Mouse (Mus musculus): ENCODE results near the gene 1700020D05Rik. TPM values are rescaled to one million over a fixed set of nuclear protein-coding genes. Genes with fewer than 3 reads are reported as not detected.

Gene 1700020D05Rik
- total and polyA plus RNA-seq, 3 experiments = 0.23 to 0.34 TPM; not detected in 1

GRCm38 (mm10) chr19:5515840-5516777 lies 12.5 kb upstream of the 1700020D05Rik start:
- dilution Hi-C loops (cut with MboI; ENCODE audit: extremely low pct_ligation_motif_present, extremely low pct_unique_long_range_greater_than_20kb, low sequenced_read_pairs) = no loop called here
- peaks cover 2% of the 10 kb centered on the region for H3K27me3 ChIP-seq (replicated peaks)
- no peaks in the 10 kb centered on the region for H3K79me2 ChIP-seq (replicated peaks; ENCODE audit: control insufficient read depth, extremely low read depth, insufficient read depth, poor library complexity, severe bottlenecking)
- H3K4me3 ChIP-seq (replicated peaks in 1 of 3; ENCODE audit: low read depth in 2 of 3, low read length in 2 of 3, poor library complexity in 1 of 3) = no peak overlapping the region
- H3K9ac ChIP-seq (ENCODE audit: insufficient read depth, low read depth) = no peak overlapping the region
- H3K9me3 ChIP-seq (replicated peaks; ENCODE audit: low read length) = no peaks in the 10 kb centered on the region
- no peaks in the 10 kb centered on the region for H3K36me3 ChIP-seq (replicated peaks in 1 of 2; ENCODE audit: control insufficient read depth in 1 of 2, insufficient read depth in 1 of 2, low read length in 1 of 2)
- in situ Hi-C loops (cut with MboI; ENCODE audit: low pct_ligation_motif_present, low pct_unique_long_range_greater_than_20kb, low sequenced_read_pairs) = no loop called here
- H3K4me1 ChIP-seq (ENCODE audit: control insufficient read depth in 1 of 2, insufficient read depth in 2 of 2) = peaks cover 3 to 20% of the 10 kb centered on the region in 2 experiments; a peak in 3 of 4 replicates
- DNase-seq (ENCODE audit: extremely low read depth) = no peak
- TF ChIP-seq SMC3 (IDR thresholded peaks at IDR 0.05; ENCODE audit: low read depth, low read length) = 0 out of 2 replicates have a peak, but pooled peaks have one; percentile 3
- TF ChIP-seq ETS1 (conservative IDR thresholded peaks at IDR 0.05; ENCODE audit: low read depth, low read length) = no peak
- TF ChIP-seq CTCF (conservative IDR thresholded peaks at IDR 0.05 in 1 of 2, IDR thresholded peaks at IDR 0.05 in 1 of 2; ENCODE audit: low read depth in 2 of 2, low read length in 2 of 2) = peak in 1 of 2 experiments; percentile 54; a peak in 2 of 4 replicates
- TF ChIP-seq RAD21 (IDR thresholded peaks at IDR 0.05; ENCODE audit: low read depth, low read length) = peak; percentile 29
- H3K4me2 ChIP-seq (ENCODE audit: insufficient read depth, low read depth, poor library complexity, severe bottlenecking) = no peak overlapping the region
- no peak overlapping the region for H3K27ac ChIP-seq (ENCODE audit: insufficient read depth, low read depth)

GRCm38 (mm10) chr19:5513005-5513349 lies 9.4 kb upstream of the 1700020D05Rik start:
- no peak for TF ChIP-seq HCFC1 (IDR thresholded peaks at IDR 0.05; ENCODE audit: low read depth, low read length)
- TF ChIP-seq CTCF (conservative IDR thresholded peaks at IDR 0.05 in 1 of 2, IDR thresholded peaks at IDR 0.05 in 1 of 2; ENCODE audit: low read depth in 2 of 2, low read length in 2 of 2) = no peak
- peak; percentile 94 for TF ChIP-seq TBP (conservative IDR thresholded peaks at IDR 0.05; ENCODE audit: low read depth, low read length)
- dilution Hi-C loops (cut with MboI; ENCODE audit: extremely low pct_ligation_motif_present, extremely low pct_unique_long_range_greater_than_20kb, low sequenced_read_pairs) = no loop called here
- H3K4me1 ChIP-seq (ENCODE audit: control insufficient read depth in 1 of 2, insufficient read depth in 2 of 2) = peaks cover 6 to 31% of the 10 kb centered on the region in 2 experiments
- no peak overlapping the region for H3K27ac ChIP-seq (ENCODE audit: insufficient read depth, low read depth)
- no peak overlapping the region for H3K4me2 ChIP-seq (ENCODE audit: insufficient read depth, low read depth, poor library complexity, severe bottlenecking)
- no peaks in the 10 kb centered on the region for H3K79me2 ChIP-seq (replicated peaks; ENCODE audit: control insufficient read depth, extremely low read depth, insufficient read depth, poor library complexity, severe bottlenecking)
- H3K27me3 ChIP-seq (replicated peaks) = peaks cover 3% of the 10 kb centered on the region
- in situ Hi-C loops (cut with MboI; ENCODE audit: low pct_ligation_motif_present, low pct_unique_long_range_greater_than_20kb, low sequenced_read_pairs) = no loop called here
- H3K36me3 ChIP-seq (replicated peaks in 1 of 2; ENCODE audit: control insufficient read depth in 1 of 2, insufficient read depth in 1 of 2, low read length in 1 of 2) = no peaks in the 10 kb centered on the region
- no peaks in the 10 kb centered on the region for H3K9me3 ChIP-seq (replicated peaks; ENCODE audit: low read length)
- no peak overlapping the region for H3K4me3 ChIP-seq (replicated peaks in 1 of 3; ENCODE audit: low read depth in 2 of 3, low read length in 2 of 3, poor library complexity in 1 of 3)
- H3K9ac ChIP-seq (ENCODE audit: insufficient read depth, low read depth) = no peak overlapping the region
- no peak for DNase-seq (ENCODE audit: extremely low read depth)

- dilution Hi-C loops (cut with MboI; ENCODE audit: extremely low pct_ligation_motif_present, extremely low pct_unique_long_range_greater_than_20kb, low sequenced_read_pairs) = no loop called here
- in situ Hi-C loops (cut with MboI; ENCODE audit: low pct_ligation_motif_present, low pct_unique_long_range_greater_than_20kb, low sequenced_read_pairs) = no loop called here
- no peak for TF ChIP-seq CHD1 (IDR thresholded peaks at IDR 0.05; ENCODE audit: low read depth, low read length)
- TF ChIP-seq PAX5 (IDR thresholded peaks at IDR 0.05; ENCODE audit: low read length) = no peak
- no peak for TF ChIP-seq ZKSCAN1 (IDR thresholded peaks at IDR 0.05; ENCODE audit: borderline replicate concordance, low read depth, low read length)
- peak; percentile 23; the same call in 1 of the 2 replicates for TF ChIP-seq MAX (IDR thresholded peaks at IDR 0.05; ENCODE audit: low read length)
- peak; percentile 64; the same call in 1 of the 2 replicates for TF ChIP-seq BHLHE40 (IDR thresholded peaks at IDR 0.05; ENCODE audit: low read depth, low read length)
- no peak for TF ChIP-seq SMC3 (IDR thresholded peaks at IDR 0.05; ENCODE audit: low read depth, low read length)
- TF ChIP-seq CHD2 (IDR thresholded peaks at IDR 0.05; ENCODE audit: low read length) = 0 out of 2 replicates have a peak, but pooled peaks have one; percentile 26
- TF ChIP-seq E2F4 (IDR thresholded peaks at IDR 0.05; ENCODE audit: insufficient replicate concordance, low read depth, low read length) = no peak
- TF ChIP-seq ZC3H11A (IDR thresholded peaks at IDR 0.05; ENCODE audit: low read depth, low read length) = no peak
- peak; percentile 85 for TF ChIP-seq MAFK (IDR thresholded peaks at IDR 0.05; ENCODE audit: insufficient replicate concordance, low read length)
- peak; percentile 15; the same call in 1 of the 2 replicates for TF ChIP-seq MEF2A (IDR thresholded peaks at IDR 0.05; ENCODE audit: borderline replicate concordance, low read depth, low read length)
- TF ChIP-seq ELF1 (IDR thresholded peaks at IDR 0.05; ENCODE audit: low read depth, low read length) = peak; percentile 76
- no peak for TF ChIP-seq USF1 (IDR thresholded peaks at IDR 0.05; ENCODE audit: low read depth, low read length)
- no peak for TF ChIP-seq NRF1 (IDR thresholded peaks at IDR 0.05; ENCODE audit: low read depth, low read length)
- no peak for TF ChIP-seq MAZ (IDR thresholded peaks at IDR 0.05; ENCODE audit: low read depth, low read length)
Observed at GRCm38 (mm10) chr19:5512091-5513004, 8.8 kb upstream of the 1700020D05Rik start.

More at GRCm38 (mm10) chr19:5512091-5513004, 8.8 kb upstream of the 1700020D05Rik start:
- peak overlapping the region; percentile 12; the same call in 1 of the 2 replicates for H3K9ac ChIP-seq (ENCODE audit: insufficient read depth, low read depth)
- no peaks in the 10 kb centered on the region for H3K79me2 ChIP-seq (replicated peaks; ENCODE audit: control insufficient read depth, extremely low read depth, insufficient read depth, poor library complexity, severe bottlenecking)
- DNase-seq (ENCODE audit: extremely low read depth) = peak; percentile 67
- peaks cover 3% of the 10 kb centered on the region for H3K27me3 ChIP-seq (replicated peaks)
- H3K4me1 ChIP-seq (ENCODE audit: control insufficient read depth in 1 of 2, insufficient read depth in 2 of 2) = peaks cover 6 to 31% of the 10 kb centered on the region in 2 experiments
- H3K36me3 ChIP-seq (replicated peaks in 1 of 2; ENCODE audit: control insufficient read depth in 1 of 2, insufficient read depth in 1 of 2, low read length in 1 of 2) = no peaks in the 10 kb centered on the region
- peak overlapping the region; percentile 86 for H3K4me2 ChIP-seq (ENCODE audit: insufficient read depth, low read depth, poor library complexity, severe bottlenecking)
- H3K27ac ChIP-seq (ENCODE audit: insufficient read depth, low read depth) = no peak overlapping the region; the same call in 1 of the 2 replicates
- H3K9me3 ChIP-seq (replicated peaks; ENCODE audit: low read length) = no peaks in the 10 kb centered on the region
- H3K4me3 ChIP-seq (replicated peaks in 1 of 3; ENCODE audit: low read depth in 2 of 3, low read length in 2 of 3, poor library complexity in 1 of 3) = peak overlapping the region; percentile 30 to 56 (median 42)
